Mouse (Mus musculus): ENCODE results near the gene Zdhhc21. TPM values are rescaled to one million over a fixed set of nuclear protein-coding genes. Genes with fewer than 3 reads are reported as not detected.
A peak's percentile ranks its signal among the peaks of the same experiment; 100 is the strongest.

Zdhhc21 gene
- total RNA-seq, 2 experiments from 2014 or later, result 11.4 to 17.8 TPM

GRCm38 (mm10) chr4:82806176-82806757 is 53.5 kb downstream of the Zdhhc21 start:
- ATAC-seq (replicated peaks; ENCODE audit: low FRiP score, low TSS enrichment, poor library complexity, severe bottlenecking), result no peak

- ATAC-seq (replicated peaks; ENCODE audit: low FRiP score, low TSS enrichment, poor library complexity, severe bottlenecking), result 0 out of 2 replicates have a peak, but pooled peaks have one; percentile 44
Observed at GRCm38 (mm10) chr4:82804019-82804418, 55.7 kb downstream of the Zdhhc21 start.

- ATAC-seq (replicated peaks; ENCODE audit: low FRiP score, low TSS enrichment, poor library complexity, severe bottlenecking), result no peak
Observed at GRCm38 (mm10) chr4:82793608-82794007, 66.2 kb downstream of the Zdhhc21 start.

GRCm38 (mm10) chr4:82792906-82793580 is 66.7 kb downstream of the Zdhhc21 start:
- ATAC-seq (replicated peaks; ENCODE audit: low FRiP score, low TSS enrichment, poor library complexity, severe bottlenecking), result no peak

- no peak for ATAC-seq (replicated peaks; ENCODE audit: low FRiP score, low TSS enrichment, poor library complexity, severe bottlenecking)
Observed at GRCm38 (mm10) chr4:82765513-82766216, 94.1 kb downstream of the Zdhhc21 start.

GRCm38 (mm10) chr4:82763586-82763985 is 96.2 kb downstream of the Zdhhc21 start:
- ATAC-seq (replicated peaks; ENCODE audit: low FRiP score, low TSS enrichment, poor library complexity, severe bottlenecking), result no peak

- ATAC-seq (replicated peaks; ENCODE audit: low FRiP score, low TSS enrichment, poor library complexity, severe bottlenecking), result no peak
Observed at GRCm38 (mm10) chr4:82762430-82763119, 97.2 kb downstream of the Zdhhc21 start.

GRCm38 (mm10) chr4:82756295-82756626 is 103.5 kb downstream of the Zdhhc21 start:
- no peak for ATAC-seq (replicated peaks; ENCODE audit: low FRiP score, low TSS enrichment, poor library complexity, severe bottlenecking)

GRCm38 (mm10) chr4:82755616-82756294 is 104.0 kb downstream of the Zdhhc21 start:
- ATAC-seq (replicated peaks; ENCODE audit: low FRiP score, low TSS enrichment, poor library complexity, severe bottlenecking), result no peak

Other genes starting within 250 kb of the Zdhhc21 start
- not detected in 2 replicates for gene Nfib, start 154.2 kb downstream of the Zdhhc21 start, total RNA-seq (2014; fragmentation: Nextera tagmentation)
- not detected in 2 replicates for gene Nfib, start 154.2 kb downstream of the Zdhhc21 start, total RNA-seq (2017)
- not detected in 2 replicates for gene Cer1, start 25.2 kb upstream of the Zdhhc21 start, total RNA-seq (2014; fragmentation: Nextera tagmentation)
- gene Cer1, start 25.2 kb upstream of the Zdhhc21 start, total RNA-seq (2017), result not detected in 2 replicates
- gene Frem1, start 192.4 kb upstream of the Zdhhc21 start, total RNA-seq (2014; fragmentation: Nextera tagmentation), result not detected in 2 replicates
- gene Frem1, start 192.4 kb upstream of the Zdhhc21 start, total RNA-seq (2017), result not detected in 2 replicates